Mouse (Mus musculus): ENCODE results near the gene Ppfibp1. TPM values are rescaled to one million over a fixed set of nuclear protein-coding genes. Genes with fewer than 3 reads are reported as not detected.
A peak's percentile ranks its signal among the peaks of the same experiment; 100 is the strongest.

Gene Ppfibp1
- 17.8 and 21.4 TPM in 2 replicates for polyA plus RNA-seq (2015; fragmentation: Nextera tagmentation; extraction: Ambion mirVana)

DNA sequence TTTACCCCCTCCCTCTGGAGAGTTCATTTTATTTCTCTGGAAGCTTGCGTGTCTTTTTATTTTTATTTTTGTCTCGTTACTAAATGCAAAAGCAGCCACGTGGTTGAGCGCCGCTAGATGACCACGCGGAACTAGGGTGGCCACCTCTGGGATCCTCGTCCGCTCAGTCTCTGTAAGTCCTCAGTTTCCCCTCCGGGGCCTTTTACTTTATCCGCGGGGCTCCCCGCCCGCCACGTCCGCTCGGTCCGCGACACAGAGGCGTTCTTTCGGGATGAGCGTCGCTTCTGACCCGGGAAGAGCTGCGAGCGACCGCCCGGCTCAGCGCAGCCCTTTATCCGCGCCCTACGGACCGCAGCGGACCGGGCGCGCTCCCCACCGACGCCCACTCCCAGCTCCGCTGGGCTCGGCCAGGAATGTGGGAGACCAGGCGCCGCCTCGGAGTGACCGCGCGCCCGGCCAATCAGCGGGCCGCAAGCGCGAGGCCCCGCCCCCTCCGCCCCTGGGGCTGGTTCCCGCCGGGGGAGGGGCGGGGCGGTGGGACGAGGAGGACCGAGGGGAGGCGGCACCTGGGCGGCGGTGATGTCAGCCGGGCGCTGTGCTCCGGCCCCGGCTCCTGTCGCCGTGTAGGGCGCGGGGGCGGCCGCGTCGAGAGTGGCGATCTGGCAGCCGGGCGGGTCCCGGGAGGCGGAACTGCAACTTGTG lies at the start of gene Ppfibp1:
TSS of gene Ppfibp1 (plus strand) at position 530 of the 702 bp plus-strand sequence.
- Histone ChIP-seq H3K27me3 (replicated peaks; ENCODE audit: control insufficient read depth, insufficient read depth, low read length) (no peaks in the 10 kb centered on the region), H3K4me1 (replicated peaks; ENCODE audit: control insufficient read depth, insufficient read depth, low read length) (no peaks in the 10 kb centered on the region), H3K9ac (replicated peaks; ENCODE audit: low read depth, low read length) (peak within 1 kb of the TSS; percentile 76), H3K9me3 (ENCODE audit: control insufficient read depth, low read length) (no peaks in the 10 kb centered on the region), H3K27ac (ENCODE audit: low read length) (no peak within 1 kb of the TSS), H3K36me3 (ENCODE audit: control insufficient read depth, insufficient read depth) (no peaks in the 10 kb centered on the region), H3K4me2 (ENCODE audit: low read length) (peak within 1 kb of the TSS; percentile 62), H3K4me3 (replicated peaks; ENCODE audit: low read length) (peak within 1 kb of the TSS; percentile 70)
- under 1% methylated on average over 75 of the region's 80 CpGs for WGBS
- ATAC-seq, result peak; percentile 97

GRCm38 (mm10) chr6:146838863-146839262 lies 49.4 kb upstream of the Ppfibp1 start:
- Histone ChIP-seq H3K4me2 (ENCODE audit: low read length) (no peak overlapping the region), H3K4me3 (replicated peaks; ENCODE audit: low read length) (no peak overlapping the region), H3K9me3 (ENCODE audit: control insufficient read depth, low read length) (no peaks in the 10 kb centered on the region), H3K27me3 (replicated peaks; ENCODE audit: control insufficient read depth, insufficient read depth, low read length) (no peaks in the 10 kb centered on the region), H3K27ac (ENCODE audit: low read length) (no peak overlapping the region), H3K36me3 (ENCODE audit: control insufficient read depth, insufficient read depth) (no peaks in the 10 kb centered on the region), H3K9ac (replicated peaks; ENCODE audit: low read depth, low read length) (no peak overlapping the region), H3K4me1 (replicated peaks; ENCODE audit: control insufficient read depth, insufficient read depth, low read length) (no peaks in the 10 kb centered on the region)
- ATAC-seq, result no peak
- WGBS, result 94% methylated on average over 4 of the region's 4 CpGs

GRCm38 (mm10) chr6:146844867-146845266 lies 43.4 kb upstream of the Ppfibp1 start:
- no peaks in the 10 kb centered on the region for H3K4me1 ChIP-seq (replicated peaks; ENCODE audit: control insufficient read depth, insufficient read depth, low read length)
- ATAC-seq, result no peak
- H3K27ac ChIP-seq (ENCODE audit: low read length), result no peak overlapping the region
- no peaks in the 10 kb centered on the region for H3K36me3 ChIP-seq (ENCODE audit: control insufficient read depth, insufficient read depth)
- no peak overlapping the region for H3K9ac ChIP-seq (replicated peaks; ENCODE audit: low read depth, low read length)
- no peaks in the 10 kb centered on the region for H3K27me3 ChIP-seq (replicated peaks; ENCODE audit: control insufficient read depth, insufficient read depth, low read length)
- H3K9me3 ChIP-seq (ENCODE audit: control insufficient read depth, low read length), result no peaks in the 10 kb centered on the region
- no peak overlapping the region for H3K4me2 ChIP-seq (ENCODE audit: low read length)
- WGBS, result 88% methylated on average over 6 of the region's 6 CpGs
- H3K4me3 ChIP-seq (replicated peaks; ENCODE audit: low read length), result no peak overlapping the region

DNA sequence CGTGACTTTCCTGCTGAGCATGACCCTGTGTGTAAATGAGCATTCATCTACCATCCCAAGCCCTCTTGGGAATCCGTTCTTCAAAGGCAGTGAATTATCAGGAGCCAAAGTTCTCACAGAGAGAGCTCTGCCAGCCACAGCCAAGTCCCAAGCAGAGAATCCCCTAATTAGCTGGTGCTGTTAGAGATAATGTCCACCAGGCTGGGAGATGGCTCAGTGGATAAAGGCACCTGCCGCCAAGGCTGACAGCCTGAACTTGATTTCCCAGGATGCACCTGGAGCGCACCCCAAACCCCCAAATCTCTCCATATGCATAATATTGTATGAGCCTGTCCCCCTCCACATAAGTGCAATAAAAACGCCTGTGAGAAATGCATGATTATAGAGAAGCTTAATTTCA lies 42.9 kb upstream of the Ppfibp1 start:
- Histone ChIP-seq H3K27ac (ENCODE audit: low read length) (no peak overlapping the region), H3K4me1 (replicated peaks; ENCODE audit: control insufficient read depth, insufficient read depth, low read length) (no peaks in the 10 kb centered on the region), H3K9ac (replicated peaks; ENCODE audit: low read depth, low read length) (no peak overlapping the region), H3K4me2 (ENCODE audit: low read length) (no peak overlapping the region), H3K9me3 (ENCODE audit: control insufficient read depth, low read length) (no peaks in the 10 kb centered on the region), H3K36me3 (ENCODE audit: control insufficient read depth, insufficient read depth) (no peaks in the 10 kb centered on the region), H3K27me3 (replicated peaks; ENCODE audit: control insufficient read depth, insufficient read depth, low read length) (no peaks in the 10 kb centered on the region), H3K4me3 (replicated peaks; ENCODE audit: low read length) (no peak overlapping the region)
- WGBS, result 66% methylated on average over 5 of the region's 5 CpGs
- no peak for ATAC-seq

DNA sequence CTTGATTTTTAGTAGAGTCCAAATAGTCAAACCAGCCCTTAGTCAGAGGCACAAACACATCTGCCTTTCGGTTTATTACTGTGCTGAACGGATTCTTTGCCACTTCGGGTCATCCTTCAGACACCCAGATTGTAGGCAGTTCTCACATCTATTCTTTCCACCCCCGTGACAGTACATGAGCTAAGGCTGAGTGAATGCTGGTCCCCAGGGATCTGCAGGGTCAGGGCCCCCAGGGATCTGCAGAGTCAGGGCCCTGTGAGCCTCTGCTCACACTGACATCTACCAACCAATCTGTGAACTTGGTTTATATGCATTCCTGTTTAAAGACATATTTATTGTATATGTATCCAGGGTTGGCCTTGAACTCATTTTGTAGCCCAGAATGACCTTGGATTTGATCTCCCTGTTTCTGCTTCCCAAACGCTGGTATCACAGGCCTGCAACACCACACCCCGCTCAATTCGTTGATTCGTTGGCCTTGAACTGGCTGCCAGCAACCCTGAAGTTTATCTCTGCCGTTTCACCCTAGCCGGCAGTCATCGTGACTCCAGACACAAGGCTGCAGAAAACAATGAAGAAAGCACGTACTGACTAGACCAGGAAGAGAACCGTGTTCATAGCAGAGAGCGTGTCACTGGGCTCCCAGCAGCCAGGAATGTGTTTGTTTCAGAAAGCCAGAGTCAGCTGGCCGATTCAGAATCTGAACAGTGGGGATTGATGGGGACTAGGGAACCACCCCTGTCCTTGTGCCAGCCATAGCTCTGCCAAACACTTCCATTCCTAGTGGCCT lies 42.1 kb upstream of the Ppfibp1 start:
- no peak for ATAC-seq
- Histone ChIP-seq H3K4me2 (ENCODE audit: low read length) (no peak overlapping the region), H3K9ac (replicated peaks; ENCODE audit: low read depth, low read length) (no peak overlapping the region), H3K4me1 (replicated peaks; ENCODE audit: control insufficient read depth, insufficient read depth, low read length) (no peaks in the 10 kb centered on the region), H3K4me3 (replicated peaks; ENCODE audit: low read length) (no peak overlapping the region), H3K27ac (ENCODE audit: low read length) (no peak overlapping the region), H3K9me3 (ENCODE audit: control insufficient read depth, low read length) (no peaks in the 10 kb centered on the region), H3K36me3 (ENCODE audit: control insufficient read depth, insufficient read depth) (no peaks in the 10 kb centered on the region), H3K27me3 (replicated peaks; ENCODE audit: control insufficient read depth, insufficient read depth, low read length) (no peaks in the 10 kb centered on the region)
- 85% methylated on average over 15 of the region's 15 CpGs for WGBS

DNA sequence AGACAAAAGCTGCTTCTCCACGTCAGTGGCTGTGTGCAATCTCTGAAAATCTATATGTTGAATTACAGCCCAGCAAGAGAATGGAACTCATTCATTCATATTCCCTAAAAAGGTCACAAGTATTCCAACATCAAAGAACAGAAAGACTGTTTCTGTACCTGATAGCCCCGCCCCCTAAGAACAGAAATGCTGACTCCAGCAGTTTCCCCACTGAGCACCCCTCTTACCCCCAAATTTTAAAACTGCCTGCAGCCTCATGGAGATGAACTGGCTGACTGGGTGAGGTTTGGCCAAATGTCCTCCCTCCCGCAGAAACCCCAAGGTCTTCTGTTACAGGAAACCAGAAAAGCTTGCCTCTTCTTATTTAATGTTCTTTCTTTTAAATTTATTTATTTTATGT lies 40.9 kb upstream of the Ppfibp1 start:
- Histone ChIP-seq H3K27ac (ENCODE audit: low read length) (no peak overlapping the region), H3K27me3 (replicated peaks; ENCODE audit: control insufficient read depth, insufficient read depth, low read length) (no peaks in the 10 kb centered on the region), H3K4me1 (replicated peaks; ENCODE audit: control insufficient read depth, insufficient read depth, low read length) (0 out of 2 replicates have a peak, but pooled peaks cover under 1% of the 10 kb centered on the region), H3K4me2 (ENCODE audit: low read length) (no peak overlapping the region), H3K9me3 (ENCODE audit: control insufficient read depth, low read length) (no peaks in the 10 kb centered on the region), H3K4me3 (replicated peaks; ENCODE audit: low read length) (no peak overlapping the region), H3K9ac (replicated peaks; ENCODE audit: low read depth, low read length) (no peak overlapping the region), H3K36me3 (ENCODE audit: control insufficient read depth, insufficient read depth) (no peaks in the 10 kb centered on the region)
- 70% methylated on average over 3 of the region's 3 CpGs for WGBS
- ATAC-seq, result no peak

- Histone ChIP-seq H3K4me2 (ENCODE audit: low read length) (no peak overlapping the region), H3K36me3 (ENCODE audit: control insufficient read depth, insufficient read depth) (no peaks in the 10 kb centered on the region), H3K27ac (ENCODE audit: low read length) (no peak overlapping the region), H3K4me3 (replicated peaks; ENCODE audit: low read length) (no peak overlapping the region), H3K9me3 (ENCODE audit: control insufficient read depth, low read length) (no peaks in the 10 kb centered on the region), H3K4me1 (replicated peaks; ENCODE audit: control insufficient read depth, insufficient read depth, low read length) (0 out of 2 replicates have a peak, but pooled peaks cover 3% of the 10 kb centered on the region), H3K27me3 (replicated peaks; ENCODE audit: control insufficient read depth, insufficient read depth, low read length) (no peaks in the 10 kb centered on the region), H3K9ac (replicated peaks; ENCODE audit: low read depth, low read length) (no peak overlapping the region)
- WGBS, result 93% methylated on average over 3 of the region's 3 CpGs
- no peak for ATAC-seq
Observed at GRCm38 (mm10) chr6:146848281-146848680, 40.0 kb upstream of the Ppfibp1 start.

DNA sequence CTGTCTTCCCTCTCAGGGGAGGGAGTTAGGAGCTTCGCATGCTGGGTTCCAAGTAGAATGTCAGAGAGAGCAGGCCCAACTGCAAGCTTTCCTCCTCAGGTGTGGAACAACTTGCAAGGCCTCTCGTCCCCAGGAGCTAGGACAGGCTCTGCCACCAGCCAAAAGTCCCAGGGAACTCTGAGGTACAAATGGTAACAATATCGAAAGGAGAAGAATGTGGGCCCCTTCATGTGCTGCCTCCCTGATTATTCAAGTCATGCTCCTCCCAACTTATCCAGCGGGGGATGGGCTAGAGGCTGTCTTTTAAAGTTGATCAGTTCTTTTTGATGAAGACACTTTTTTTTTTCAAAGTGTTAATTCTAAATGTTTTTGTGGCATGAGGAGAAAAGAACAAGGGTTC lies 38.2 kb upstream of the Ppfibp1 start, which contains the start of gene Smco2:
TSS of gene Smco2 (plus strand) at position 55 of the 400 bp plus-strand sequence.
- Histone ChIP-seq H3K4me3 (replicated peaks; ENCODE audit: low read length) (no peak within 1 kb of the TSS), H3K9me3 (ENCODE audit: control insufficient read depth, low read length) (no peaks in the 10 kb centered on the region), H3K27ac (ENCODE audit: low read length) (no peak within 1 kb of the TSS), H3K4me1 (replicated peaks; ENCODE audit: control insufficient read depth, insufficient read depth, low read length) (0 out of 2 replicates have a peak, but pooled peaks cover 3% of the 10 kb centered on the region), H3K4me2 (ENCODE audit: low read length) (no peak within 1 kb of the TSS), H3K9ac (replicated peaks; ENCODE audit: low read depth, low read length) (no peak within 1 kb of the TSS), H3K27me3 (replicated peaks; ENCODE audit: control insufficient read depth, insufficient read depth, low read length) (no peaks in the 10 kb centered on the region), H3K36me3 (ENCODE audit: control insufficient read depth, insufficient read depth) (no peaks in the 10 kb centered on the region)
- no peak for ATAC-seq
- WGBS, result 72% methylated on average over 4 of the region's 4 CpGs

GRCm38 (mm10) chr6:146851916-146852315 lies 36.4 kb upstream of the Ppfibp1 start:
- Histone ChIP-seq H3K36me3 (ENCODE audit: control insufficient read depth, insufficient read depth) (no peaks in the 10 kb centered on the region), H3K4me2 (ENCODE audit: low read length) (no peak overlapping the region), H3K4me1 (replicated peaks; ENCODE audit: control insufficient read depth, insufficient read depth, low read length) (0 out of 2 replicates have a peak, but pooled peaks cover 3% of the 10 kb centered on the region), H3K27me3 (replicated peaks; ENCODE audit: control insufficient read depth, insufficient read depth, low read length) (no peaks in the 10 kb centered on the region), H3K27ac (ENCODE audit: low read length) (no peak overlapping the region), H3K4me3 (replicated peaks; ENCODE audit: low read length) (no peak overlapping the region), H3K9ac (replicated peaks; ENCODE audit: low read depth, low read length) (no peak overlapping the region), H3K9me3 (ENCODE audit: control insufficient read depth, low read length) (no peaks in the 10 kb centered on the region)
- ATAC-seq, result no peak
- 79% methylated on average over 3 of the region's 3 CpGs for WGBS

Data from forebrain, embryonic 16.5 days (tissue).